Comparison of ENCODE assay signal across 19 mouse cellular contexts in genomic region chr8:125126482-125126881, GRCm38 (mm10).
"Had no signal": no experiment of that assay in that cellular context is flagged by ENCODE, and none has a peak within 500 bp of the region (broad histone marks: within the 10 kb centered on the region; RNA-seq: fewer than 3 reads in every experiment).

No protein-coding gene starts in this region.

- H3K27me3 ChIP-seq: intestine, embryonic 15.5 days had no signal

- H3K36me3 ChIP-seq: intestine, embryonic 15.5 days; limb, embryonic 12.5 days; limb, embryonic 15.5 days had no signal

- H3K4me3 ChIP-seq: intestine, embryonic 15.5 days; limb, embryonic 12.5 days; limb, embryonic 15.5 days had no signal

- H3K4me1 ChIP-seq: intestine, embryonic 15.5 days had no signal

- H3K9ac ChIP-seq: intestine, embryonic 15.5 days; limb, embryonic 12.5 days; limb, embryonic 15.5 days; liver, embryonic 14.5 days; liver, postnatal 0 days; lung, embryonic 14.5 days had no signal

- H3K27ac ChIP-seq: intestine, embryonic 15.5 days; kidney, postnatal 0 days; limb, embryonic 12.5 days; limb, embryonic 15.5 days; liver, embryonic 14.5 days; macrophage; stomach, postnatal 0 days had no signal

- H3K4me2 ChIP-seq: intestine, embryonic 15.5 days; limb, embryonic 12.5 days; limb, embryonic 15.5 days; liver, embryonic 11.5 days; lung, embryonic 14.5 days had no signal

- ATAC-seq: intestine, embryonic 15.5 days; liver, postnatal 0 days; lung, postnatal 0 days had no signal

- H3K9me3 ChIP-seq: intestine, embryonic 15.5 days; limb, embryonic 12.5 days; limb, embryonic 15.5 days had no signal

- DNase-seq: left cerebral cortex, postnatal 4 days; liver, postnatal 0 days; lung, embryonic 14.5 days; midbrain, embryonic 14.5 days; right cerebral cortex, adult 18-20 months; right cerebral cortex, postnatal 14 days; right cerebral cortex, postnatal 4 days; thymus, adult 2 months; thymus, postnatal 14 days; thymus, postnatal 4 days had no signal
